In genomic region chr7:16821091-16821490, GRCm38 (mm10) we compare ENCODE assay signal across 11 mouse cellular contexts. TPM values are rescaled to one million over a fixed set of nuclear protein-coding genes. Genes with fewer than 3 reads are reported as not detected.
DNase-seq lines count a peak whose midpoint lies in the region; ATAC-seq and TF ChIP-seq lines count a peak whose summit lies in the region.
"Had no signal": no experiment of that assay in that cellular context is flagged by ENCODE, and none has a peak within 500 bp of the region (broad histone marks: within the 10 kb centered on the region; RNA-seq: fewer than 3 reads in every experiment).

No protein-coding gene starts in this region.

- peaks cover 60% of the 10 kb centered on the region for H3K4me1 ChIP-seq in forebrain, embryonic 10.5 days
- peaks cover 11% of the 10 kb centered on the region for H3K4me1 ChIP-seq in forebrain, embryonic 11.5 days (replicated peaks; ENCODE audit: control insufficient read depth, insufficient read depth, low read length)
- H3K4me1 ChIP-seq in intestine, embryonic 14.5 days (replicated peaks; ENCODE audit: control insufficient read depth, insufficient read depth, low read length) = peaks cover 29% of the 10 kb centered on the region
- H3K4me1 ChIP-seq in intestine, postnatal 0 days (replicated peaks; ENCODE audit: control insufficient read depth, insufficient read depth, low read length) = peaks cover 22% of the 10 kb centered on the region

- no peak for TF ChIP-seq CTCF in intestine, postnatal 0 days (IDR thresholded peaks at IDR 0.05; ENCODE audit: low read depth)

- intact Hi-C loops in gastrocnemius, postnatal 14 days (cut with DNase I; ENCODE audit: low total_unique reads) = loop anchor here (5.0 kb wide), 1 partner anchor 36 kb away; no protein-coding TSS in a partner anchor

- ATAC-seq in forebrain, embryonic 11.5 days (replicated peaks; ENCODE audit: low FRiP score) = no peak
- ATAC-seq in intestine, embryonic 14.5 days (replicated peaks; ENCODE audit: low FRiP score, low TSS enrichment, low read depth) = no peak
- ATAC-seq in intestine, postnatal 0 days = no peak

- WGBS in forebrain, embryonic 10.5 days = 20% methylated on average over 3 of the region's 3 CpGs
- 38% methylated on average over 3 of the region's 3 CpGs for WGBS in forebrain, embryonic 11.5 days
- 37% methylated on average over 3 of the region's 3 CpGs for WGBS in intestine, embryonic 14.5 days
- 65% methylated on average over 3 of the region's 3 CpGs for WGBS in intestine, postnatal 0 days

- DNase-seq in forebrain, embryonic 10.5 days (ENCODE audit: extremely low spot score, low spot score) = no peak
- DNase-seq in forebrain, embryonic 11.5 days (ENCODE audit: low spot score) = no peak
- no peak for DNase-seq in intestine, embryonic 14.5 days (ENCODE audit: low spot score)
- peak; percentile 13 for DNase-seq in thymus, postnatal 4 days
- DNase-seq in thymus, adult 18-20 months = no peak
- DNase-seq in gastrocnemius, postnatal 14 days = no peak
- DNase-seq in B cell, adult 2 months = no peak
- DNase-seq: adrenal gland, adult 2 months; lung, postnatal 10 days had no signal

- H3K36me3 ChIP-seq in forebrain, embryonic 10.5 days (replicated peaks) = peaks cover 58% of the 10 kb centered on the region
- no peaks in the 10 kb centered on the region; the same call in none of the 2 replicates for H3K36me3 ChIP-seq in forebrain, embryonic 11.5 days (ENCODE audit: control insufficient read depth, insufficient read depth, low read length)
- H3K36me3 ChIP-seq in intestine, embryonic 14.5 days (ENCODE audit: control insufficient read depth, insufficient read depth, low read length) = peaks cover 42% of the 10 kb centered on the region
- peaks cover 28% of the 10 kb centered on the region for H3K36me3 ChIP-seq in intestine, postnatal 0 days (ENCODE audit: control insufficient read depth, insufficient read depth)

- no peak overlapping the region for H3K4me2 ChIP-seq in forebrain, embryonic 11.5 days (ENCODE audit: low read depth, low read length, severe bottlenecking)
- no peak overlapping the region for H3K4me2 ChIP-seq in intestine, embryonic 14.5 days (ENCODE audit: low read length)
- H3K4me2 ChIP-seq in intestine, postnatal 0 days (replicated peaks; ENCODE audit: low read depth) = no peak overlapping the region

- peak overlapping the region; percentile 22; the same call in 1 of the 2 replicates for H3K4me3 ChIP-seq in forebrain, embryonic 10.5 days
- no peak overlapping the region for H3K4me3 ChIP-seq in forebrain, embryonic 11.5 days (ENCODE audit: low read depth, low read length)
- H3K4me3 ChIP-seq in intestine, embryonic 14.5 days (ENCODE audit: low read depth, low read length) = no peak overlapping the region
- H3K4me3 ChIP-seq in intestine, postnatal 0 days (ENCODE audit: low read depth, low read length) = no peak overlapping the region

- 0 out of 2 replicates have a peak overlapping the region, but pooled peaks have one; percentile 15 for H3K27ac ChIP-seq in forebrain, embryonic 10.5 days
- no peak overlapping the region for H3K27ac ChIP-seq in forebrain, embryonic 11.5 days (ENCODE audit: low read depth, low read length)
- H3K27ac ChIP-seq in intestine, embryonic 14.5 days (ENCODE audit: low read depth) = peak overlapping the region; percentile 17; the same call in 1 of the 2 replicates
- no peak overlapping the region for H3K27ac ChIP-seq in intestine, postnatal 0 days (ENCODE audit: low read depth, low read length)
- H3K27ac ChIP-seq: kidney, postnatal 0 days had no signal

- no peaks in the 10 kb centered on the region for H3K9me3 ChIP-seq in forebrain, embryonic 10.5 days
- no peaks in the 10 kb centered on the region for H3K9me3 ChIP-seq in forebrain, embryonic 11.5 days (ENCODE audit: control insufficient read depth, low read length)
- H3K9me3 ChIP-seq in intestine, embryonic 14.5 days (ENCODE audit: control insufficient read depth, low read length) = no peaks in the 10 kb centered on the region
- H3K9me3 ChIP-seq in intestine, postnatal 0 days (ENCODE audit: control insufficient read depth) = no peaks in the 10 kb centered on the region

- no peaks in the 10 kb centered on the region for H3K27me3 ChIP-seq in forebrain, embryonic 10.5 days (ENCODE audit: poor library complexity, severe bottlenecking)
- H3K27me3 ChIP-seq in forebrain, embryonic 11.5 days (ENCODE audit: control insufficient read depth, insufficient read depth, low read length) = no peaks in the 10 kb centered on the region
- no peaks in the 10 kb centered on the region for H3K27me3 ChIP-seq in intestine, embryonic 14.5 days (replicated peaks; ENCODE audit: control insufficient read depth, insufficient read depth, low read length)
- no peaks in the 10 kb centered on the region for H3K27me3 ChIP-seq in intestine, postnatal 0 days (replicated peaks; ENCODE audit: control insufficient read depth, insufficient read depth, low read length)

- H3K9ac ChIP-seq in forebrain, embryonic 11.5 days (ENCODE audit: low read length) = no peak overlapping the region
- H3K9ac ChIP-seq in intestine, embryonic 14.5 days (ENCODE audit: low read length) = no peak overlapping the region
- no peak overlapping the region for H3K9ac ChIP-seq in intestine, postnatal 0 days (ENCODE audit: low read depth, low read length)

RNA-seq across cellular contexts. Expression of gene Fkrp, which starts 4.6 kb away (rescaled TPM):
- polyA plus RNA-seq in forebrain, embryonic 10.5 days (2016; fragmentation: Nextera tagmentation; extraction: Ambion mirVana) = 26.3 and 27.2 TPM in 2 replicates
- 27.1 and 29.0 TPM in 2 replicates for polyA plus RNA-seq in forebrain, embryonic 11.5 days (2014; fragmentation: Nextera tagmentation; extraction: Ambion mirVana)
- 27.5 and 28.3 TPM in 2 replicates for polyA plus RNA-seq in intestine, embryonic 14.5 days (2014; fragmentation: Nextera tagmentation; extraction: Ambion mirVana)
- 12.3 and 12.7 TPM in 2 replicates for polyA plus RNA-seq in intestine, postnatal 0 days (2015; fragmentation: Nextera tagmentation; extraction: Ambion mirVana)
- 10 to 100 TPM; 24.2 to 25.8 TPM for total RNA-seq in gastrocnemius, postnatal 14 days (2021)

RNA-seq across cellular contexts. Expression of gene Strn4, which starts 5.4 kb away (rescaled TPM):
- 120 and 122 TPM in 2 replicates for polyA plus RNA-seq in forebrain, embryonic 10.5 days (2016; fragmentation: Nextera tagmentation; extraction: Ambion mirVana)
- 137 and 166 TPM in 2 replicates for polyA plus RNA-seq in forebrain, embryonic 11.5 days (2014; fragmentation: Nextera tagmentation; extraction: Ambion mirVana)
- polyA plus RNA-seq in intestine, embryonic 14.5 days (2014; fragmentation: Nextera tagmentation; extraction: Ambion mirVana) = 107 and 111 TPM in 2 replicates
- polyA plus RNA-seq in intestine, postnatal 0 days (2015; fragmentation: Nextera tagmentation; extraction: Ambion mirVana) = 33.7 and 35.8 TPM in 2 replicates
- total RNA-seq in gastrocnemius, postnatal 14 days (2021) = 10 to 100 TPM; 22.6 to 29.3 TPM

RNA-seq across cellular contexts. Expression of gene Prkd2, which starts 21.6 kb away (rescaled TPM):
- polyA plus RNA-seq in forebrain, embryonic 10.5 days (2016; fragmentation: Nextera tagmentation; extraction: Ambion mirVana) = 9.6 and 10.7 TPM in 2 replicates
- 11.0 and 11.6 TPM in 2 replicates for polyA plus RNA-seq in forebrain, embryonic 11.5 days (2014; fragmentation: Nextera tagmentation; extraction: Ambion mirVana)
- 12.0 and 12.8 TPM in 2 replicates for polyA plus RNA-seq in intestine, embryonic 14.5 days (2014; fragmentation: Nextera tagmentation; extraction: Ambion mirVana)
- 9.2 and 11.2 TPM in 2 replicates for polyA plus RNA-seq in intestine, postnatal 0 days (2015; fragmentation: Nextera tagmentation; extraction: Ambion mirVana)
- total RNA-seq in gastrocnemius, postnatal 14 days (2021) = 10 to 100 TPM in 1 of 2 experiments, 1 to 10 TPM in 1; 8.5 to 11.8 TPM

RNA-seq across cellular contexts. Expression of gene Slc1a5, which starts 40.0 kb away (rescaled TPM):
- 44.3 and 46.2 TPM in 2 replicates for polyA plus RNA-seq in forebrain, embryonic 10.5 days (2016; fragmentation: Nextera tagmentation; extraction: Ambion mirVana)
- 33.9 and 34.1 TPM in 2 replicates for polyA plus RNA-seq in forebrain, embryonic 11.5 days (2014; fragmentation: Nextera tagmentation; extraction: Ambion mirVana)
- polyA plus RNA-seq in intestine, embryonic 14.5 days (2014; fragmentation: Nextera tagmentation; extraction: Ambion mirVana) = 41.5 and 43.9 TPM in 2 replicates
- 19.8 and 22.8 TPM in 2 replicates for polyA plus RNA-seq in intestine, postnatal 0 days (2015; fragmentation: Nextera tagmentation; extraction: Ambion mirVana)
- total RNA-seq in gastrocnemius, postnatal 14 days (2021) = 10 to 100 TPM; 25.4 to 27.0 TPM

RNA-seq across cellular contexts. Expression of gene Dact3, which starts 54.0 kb away (rescaled TPM):
- polyA plus RNA-seq in forebrain, embryonic 10.5 days (2016; fragmentation: Nextera tagmentation; extraction: Ambion mirVana) = 1.9 and 2.2 TPM in 2 replicates
- polyA plus RNA-seq in forebrain, embryonic 11.5 days (2014; fragmentation: Nextera tagmentation; extraction: Ambion mirVana) = 4.8 and 7.0 TPM in 2 replicates
- polyA plus RNA-seq in intestine, embryonic 14.5 days (2014; fragmentation: Nextera tagmentation; extraction: Ambion mirVana) = 5.3 and 5.5 TPM in 2 replicates
- polyA plus RNA-seq in intestine, postnatal 0 days (2015; fragmentation: Nextera tagmentation; extraction: Ambion mirVana) = 3.4 and 3.7 TPM in 2 replicates
- total RNA-seq in gastrocnemius, postnatal 14 days (2021) = 1 to 10 TPM; 3.9 to 7.1 TPM

Comparison
In these comparisons a context has a peak if more than half of its experiments do, and no peak if none do; other contexts are left out.
1. H3K27ac ChIP-seq: peak in forebrain, embryonic 10.5 days (single experiment) and intestine, embryonic 14.5 days (single experiment); none in forebrain, embryonic 11.5 days (single experiment) and intestine, postnatal 0 days (single experiment).